11 mouse cellular contexts compared by ENCODE assay signal in genomic region chr6:87127049-87127753, GRCm38 (mm10). TPM values are rescaled to one million over a fixed set of nuclear protein-coding genes. Genes with fewer than 3 reads are reported as not detected.
DNase-seq lines count a peak whose midpoint lies in the region; ATAC-seq and TF ChIP-seq lines count a peak whose summit lies in the region.
"Had no signal": no experiment of that assay in that cellular context is flagged by ENCODE, and none has a peak within 500 bp of the region (broad histone marks: within the 10 kb centered on the region; RNA-seq: fewer than 3 reads in every experiment).

No protein-coding gene starts in this region.

- no peak overlapping the region for H3K27ac ChIP-seq in heart, embryonic 14.5 days (replicated peaks in 1 of 2; ENCODE audit: control insufficient read depth in 1 of 2, insufficient read depth in 1 of 2, low read depth in 2 of 2, low read length in 2 of 2)
- no peak overlapping the region for H3K27ac ChIP-seq in testis, adult 2 months (ENCODE audit: control insufficient read depth, insufficient read depth, low read depth, low read length)
- H3K27ac ChIP-seq in lung, embryonic 16.5 days (ENCODE audit: low read length) = peak overlapping the region; percentile 10; the same call in 1 of the 2 replicates

- H3K4me2 ChIP-seq in heart, embryonic 14.5 days (ENCODE audit: low read length) = 0 out of 2 replicates have a peak overlapping the region, but pooled peaks have one; percentile 7
- H3K4me2 ChIP-seq in lung, embryonic 16.5 days (ENCODE audit: low read depth, low read length) = no peak overlapping the region

- intact Hi-C loops in heart, postnatal 14 days (cut with DNase I) = no loop called here

- H3K36me3 ChIP-seq in heart, embryonic 14.5 days (ENCODE audit: control insufficient read depth, insufficient read depth, low read length) = no peaks in the 10 kb centered on the region
- H3K36me3 ChIP-seq in testis, adult 2 months (ENCODE audit: control insufficient read depth, insufficient read depth, low read length) = no peaks in the 10 kb centered on the region
- H3K36me3 ChIP-seq in lung, embryonic 16.5 days (ENCODE audit: control insufficient read depth, insufficient read depth, low read length) = no peaks in the 10 kb centered on the region

- H3K9me3 ChIP-seq in heart, embryonic 14.5 days (ENCODE audit: control insufficient read depth, low read length) = peaks cover 4% of the 10 kb centered on the region; the same call in 1 of the 2 replicates
- peaks cover 2% of the 10 kb centered on the region; the same call in 1 of the 2 replicates for H3K9me3 ChIP-seq in lung, embryonic 16.5 days (ENCODE audit: control insufficient read depth, low read length)

- DNase-seq in heart, postnatal 14 days = no peak
- no peak for DNase-seq in testis, postnatal 14 days (ENCODE audit: low spot score)
- peak; percentile 51 for DNase-seq in yolk sac, embryonic 10.5 days (ENCODE audit: low spot score)
- no peak for DNase-seq in cerebellum, postnatal 25 days
- DNase-seq in right cerebral cortex, adult 2 months (ENCODE audit: low spot score in 2 of 2) = no peak
- DNase-seq: heart, postnatal 36 days; kidney, postnatal 14 days; midbrain, embryonic 14.5 days had no signal

- H3K27me3 ChIP-seq in heart, embryonic 14.5 days (ENCODE audit: control insufficient read depth, insufficient read depth, low read length) = no peaks in the 10 kb centered on the region
- no peaks in the 10 kb centered on the region for H3K27me3 ChIP-seq in testis, adult 2 months (ENCODE audit: control insufficient read depth, insufficient read depth, low read length)
- H3K27me3 ChIP-seq in lung, embryonic 16.5 days (ENCODE audit: control insufficient read depth, insufficient read depth, low read depth, low read length) = no peaks in the 10 kb centered on the region

- no peak for ATAC-seq in heart, embryonic 14.5 days (ENCODE audit: insufficient number of reproducible peaks, insufficient read depth, low FRiP score, low read depth)
- ATAC-seq in lung, embryonic 16.5 days (ENCODE audit: low read depth) = peak; percentile 88

- H3K9ac ChIP-seq in heart, embryonic 14.5 days (ENCODE audit: low read length) = no peak overlapping the region
- H3K9ac ChIP-seq in lung, embryonic 16.5 days (ENCODE audit: low read length) = no peak overlapping the region

- 37% methylated on average over 8 of the region's 8 CpGs for WGBS in heart, embryonic 14.5 days
- WGBS in lung, embryonic 16.5 days = 27% methylated on average over 8 of the region's 8 CpGs

- no peak for TF ChIP-seq CTCF in testis, adult 2 months (IDR thresholded peaks at IDR 0.05; ENCODE audit: control insufficient read depth, insufficient read depth, insufficient replicate concordance, low read depth, low read length)

- H3K4me1 ChIP-seq in heart, embryonic 14.5 days (ENCODE audit: control insufficient read depth in 2 of 2, insufficient read depth in 2 of 2, low read length in 2 of 2) = peaks cover 3 to 7% of the 10 kb centered on the region in 2 experiments; a peak in 3 of 4 replicates
- H3K4me1 ChIP-seq in testis, adult 2 months (ENCODE audit: control insufficient read depth, insufficient read depth, low read length) = peaks cover 3% of the 10 kb centered on the region; the same call in 1 of the 2 replicates
- peaks cover 21% of the 10 kb centered on the region for H3K4me1 ChIP-seq in lung, embryonic 16.5 days (replicated peaks; ENCODE audit: control insufficient read depth, insufficient read depth, low read length)

- no peak overlapping the region for H3K4me3 ChIP-seq in heart, embryonic 14.5 days (ENCODE audit: control insufficient read depth in 1 of 2, insufficient read depth in 1 of 2, low read depth in 1 of 2, low read length in 2 of 2)
- no peak overlapping the region for H3K4me3 ChIP-seq in testis, adult 2 months (ENCODE audit: control insufficient read depth, low read depth, low read length)
- H3K4me3 ChIP-seq in lung, embryonic 16.5 days (ENCODE audit: low read length) = no peak overlapping the region

- TF ChIP-seq POLR2A in testis, adult 2 months (IDR thresholded peaks at IDR 0.05; ENCODE audit: control insufficient read depth, low read depth, low read length) = peak; percentile 38; the same call in 1 of the 2 replicates

RNA-seq across cellular contexts. Expression of gene D6Ertd527e, which starts 22.7 kb away (rescaled TPM):
- 0.13 TPM in 1 of 2 replicates, not detected in the other for polyA plus RNA-seq in heart, embryonic 14.5 days (2014; fragmentation: Nextera tagmentation; extraction: Ambion mirVana)
- not detected for total RNA-seq in heart, postnatal 14 days (2021)
- polyA plus RNA-seq in testis, adult 2 months (2012; rRNA removed) = 3.9 and 5.0 TPM in 2 replicates
- polyA plus RNA-seq in lung, embryonic 16.5 days (2015; fragmentation: Nextera tagmentation; extraction: Ambion mirVana) = 0.28 and 0.38 TPM in 2 replicates
- total RNA-seq: heart, postnatal 36 days had no signal
- polyA plus RNA-seq: midbrain, embryonic 14.5 days had no signal
